Mouse (Mus musculus): ENCODE measurements around the gene Brd3. TPM values are rescaled to one million over a fixed set of nuclear protein-coding genes. Genes with fewer than 3 reads are reported as not detected.
"Not testable (repeated sequence)": the region's sequence is repeated elsewhere in the genome, so short reads cannot be mapped to it uniquely, and the experiment has no call there.

Brd3 gene
- total RNA-seq, 2 experiments from 2014 or later = 52.3 to 53.6 TPM

DNA sequence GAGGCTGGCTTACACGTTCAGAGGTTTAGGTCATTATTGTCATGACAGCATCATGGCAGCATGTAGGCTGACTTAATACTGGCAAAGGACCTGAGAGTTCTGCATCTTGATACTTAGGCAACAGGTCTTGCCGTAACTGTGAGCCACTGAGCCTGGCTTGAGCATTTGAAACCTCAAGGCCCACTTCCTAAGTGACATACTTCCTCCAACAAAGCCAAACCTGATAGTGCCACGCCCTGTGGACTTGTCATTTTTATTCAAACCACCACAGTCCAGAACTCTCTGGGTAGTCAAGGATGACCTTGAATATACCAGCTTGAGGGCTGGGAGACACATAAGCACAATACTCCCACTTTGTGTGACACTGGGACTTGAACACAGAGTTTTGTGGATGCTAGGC lies 5.4 kb upstream of the Brd3 start:
- no peak for DNase-seq

DNA sequence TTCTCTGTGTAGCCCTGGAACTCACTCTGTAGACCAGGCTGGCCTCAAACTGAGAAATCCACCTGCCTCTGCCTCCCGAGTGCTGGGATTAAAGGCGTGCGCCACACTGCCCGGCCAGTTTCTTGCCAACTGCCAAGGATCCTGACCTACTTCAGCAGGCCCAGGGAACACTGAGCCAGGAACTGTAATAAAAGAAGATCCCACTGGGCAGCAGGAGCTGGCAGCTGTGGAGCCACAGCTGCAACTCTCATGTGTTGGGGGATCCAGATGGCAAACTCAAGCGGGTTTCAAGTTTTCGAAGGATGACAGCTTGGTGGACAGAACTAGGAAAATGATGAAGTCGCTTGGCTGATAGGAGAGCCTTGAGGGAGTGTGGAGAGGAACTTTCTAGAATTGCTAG lies 3.2 kb upstream of the Brd3 start:
- peak; percentile 39 for DNase-seq

DNA sequence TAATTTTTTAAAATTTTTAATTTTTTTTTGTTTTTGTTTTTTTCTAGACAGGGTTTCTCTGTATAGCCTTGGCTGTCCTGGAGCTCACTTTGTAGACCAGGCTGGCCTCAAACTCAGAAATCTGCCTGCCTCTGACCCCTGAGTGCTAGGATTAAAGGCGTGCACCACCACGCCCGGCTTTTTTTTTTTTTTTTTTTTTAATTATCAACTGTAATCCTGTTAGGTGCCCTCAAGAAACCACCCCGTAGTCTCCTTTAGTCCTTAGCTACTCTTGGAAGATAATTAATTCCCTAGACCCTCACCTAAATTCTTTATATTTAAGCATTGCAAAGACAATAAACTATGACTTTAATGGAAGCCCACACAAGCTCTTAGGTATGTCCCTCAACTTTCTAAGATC lies 804 bp downstream of the Brd3 start:
- DNase-seq = not testable (repeated sequence)

DNA sequence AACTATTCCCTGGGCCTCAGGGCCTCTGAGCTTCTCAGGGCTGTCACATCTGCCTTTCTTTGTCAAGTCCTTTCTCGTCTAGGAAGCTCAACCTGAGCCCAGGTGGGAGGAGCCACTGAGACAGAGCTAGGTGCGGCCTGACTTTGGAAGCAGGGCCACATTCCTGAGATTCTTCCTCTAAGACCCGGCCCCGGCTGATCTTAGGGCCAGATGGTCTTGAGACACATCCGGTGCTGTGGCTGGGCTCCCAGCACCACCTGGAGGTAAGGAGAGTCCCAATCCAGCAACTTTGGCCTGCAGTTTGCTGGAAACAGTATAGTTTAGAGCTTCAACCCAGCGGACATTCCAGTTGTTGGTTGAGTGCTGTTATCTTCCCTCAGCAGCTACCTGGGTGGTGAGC lies 1.9 kb downstream of the Brd3 start:
- DNase-seq = no peak

DNA sequence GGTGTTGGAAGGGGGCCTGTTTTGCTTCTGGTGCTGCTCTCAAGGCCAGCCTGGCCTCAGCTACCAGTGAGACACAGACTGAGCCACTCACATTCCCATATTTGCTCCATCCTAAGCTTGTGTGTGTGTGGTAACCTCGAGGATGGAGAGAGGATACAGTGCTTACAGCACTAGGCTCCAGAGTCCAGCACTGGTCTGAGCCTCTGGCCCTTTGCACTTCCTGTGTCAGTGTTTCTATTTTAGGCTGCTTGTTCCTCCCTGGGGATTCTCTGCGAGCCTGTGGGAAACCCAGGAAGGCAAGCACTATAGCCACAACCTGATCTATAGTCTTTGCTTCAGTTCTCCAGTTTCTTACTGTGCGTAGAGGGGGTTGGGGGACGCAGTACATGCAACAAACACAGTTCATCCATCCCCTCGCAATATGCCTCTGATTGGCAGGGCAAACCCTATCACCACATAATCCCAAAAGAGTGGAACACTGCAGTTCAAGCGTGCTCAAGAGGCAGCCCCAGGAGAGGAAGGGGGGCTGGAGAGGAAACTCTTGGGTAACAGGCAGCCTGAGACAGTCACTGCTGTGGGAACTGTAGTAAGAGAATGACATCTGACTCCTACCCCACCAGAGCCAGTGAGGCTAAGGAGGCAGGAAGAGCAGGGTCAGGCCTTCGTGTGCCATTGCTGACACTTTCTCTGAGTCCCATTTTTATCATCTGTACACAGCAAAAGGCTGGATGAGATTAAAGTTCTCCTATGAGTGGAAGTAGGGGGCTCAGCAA lies 3.2 kb downstream of the Brd3 start:
- DNase-seq = no peak

DNA sequence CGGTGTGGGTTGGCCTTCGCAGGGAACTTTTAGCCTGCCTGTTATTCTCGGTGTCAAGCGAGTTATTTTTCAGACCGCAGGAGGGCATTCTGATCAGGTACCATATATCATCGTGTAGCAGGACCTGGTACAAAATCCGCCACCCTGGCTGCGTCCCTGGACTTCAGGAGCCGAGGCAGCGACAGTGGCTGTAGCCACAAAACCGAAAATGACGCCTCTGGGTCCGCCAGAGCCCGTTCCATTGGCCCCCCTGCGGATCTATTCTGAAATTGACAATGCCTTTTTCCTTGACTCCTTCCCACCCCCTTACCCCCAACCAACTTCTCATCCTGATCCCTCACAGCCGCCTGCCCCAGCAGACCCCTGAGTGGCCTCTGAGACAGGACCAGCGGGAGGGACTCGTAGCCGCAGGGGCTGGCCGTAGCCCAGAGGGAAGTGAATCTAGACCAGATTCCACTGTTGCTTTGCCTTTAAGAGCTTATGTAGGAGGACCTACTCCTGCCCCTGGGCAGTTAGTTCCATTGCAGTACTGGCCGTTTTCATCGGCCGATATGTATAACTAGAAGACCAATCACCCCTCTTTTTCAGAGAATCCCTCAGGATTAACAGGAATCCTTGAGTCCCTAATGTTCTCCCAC lies 11.0 kb downstream of the Brd3 start:
- DNase-seq = no peak

DNA sequence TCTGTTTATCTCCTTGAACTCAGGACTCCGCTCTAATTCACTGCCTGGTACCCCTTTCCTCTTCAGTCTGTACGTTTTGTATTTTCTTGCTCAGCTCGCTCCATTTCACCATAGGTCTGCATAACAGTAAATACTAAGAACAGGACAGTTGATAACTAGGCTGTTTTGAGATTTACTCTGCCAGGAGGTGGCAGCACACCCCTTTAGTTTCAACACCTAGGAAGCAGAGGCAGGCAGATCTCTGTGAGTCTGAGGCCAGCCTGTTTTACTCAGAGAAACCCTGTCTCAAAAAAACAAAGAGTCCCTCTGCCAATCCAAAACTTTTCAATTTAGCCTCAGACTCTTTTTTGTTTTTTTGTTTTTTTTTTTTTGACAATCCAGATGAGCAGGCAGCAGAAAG lies 13.5 kb downstream of the Brd3 start:
- DNase-seq = no peak

DNA sequence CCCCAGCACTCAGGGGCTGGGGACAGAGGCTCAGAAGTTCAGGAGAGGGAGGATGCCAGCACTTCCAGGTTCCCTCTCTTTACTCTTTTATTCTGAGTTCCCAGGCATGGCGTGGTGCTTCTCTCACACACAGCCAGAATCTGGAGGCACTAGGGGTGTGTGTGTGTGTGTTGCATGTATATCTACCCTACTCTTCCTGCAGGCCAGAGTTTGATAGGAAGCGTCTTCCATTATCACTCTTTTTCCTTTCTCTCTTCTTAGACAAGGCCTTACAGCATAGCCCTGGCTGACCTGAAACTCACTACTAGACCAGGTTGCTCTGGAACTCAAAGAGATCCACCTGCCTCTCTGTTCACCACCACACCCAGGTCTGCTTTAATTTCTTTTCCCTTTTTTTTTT lies 16.5 kb downstream of the Brd3 start:
- DNase-seq = no peak

DNA sequence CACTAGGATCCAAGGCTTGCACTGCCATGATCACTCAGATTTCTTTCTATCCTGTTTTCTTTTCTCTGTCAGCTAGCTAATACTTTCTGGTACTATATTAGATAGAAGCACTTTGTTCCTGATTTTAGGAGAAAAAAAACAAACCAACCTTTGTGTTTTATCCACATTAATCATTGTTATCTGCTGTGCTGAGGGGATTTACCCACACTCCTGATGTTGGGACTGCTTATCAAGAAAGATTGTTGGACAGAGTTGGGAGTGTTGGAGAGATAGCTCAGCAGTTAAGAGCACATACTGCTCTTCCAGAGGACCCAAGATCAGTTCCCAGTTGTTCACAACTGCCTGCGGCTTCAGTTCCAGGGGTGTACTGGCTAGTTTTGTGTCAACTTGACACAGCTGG lies 19.1 kb downstream of the Brd3 start:
- DNase-seq = no peak

DNA sequence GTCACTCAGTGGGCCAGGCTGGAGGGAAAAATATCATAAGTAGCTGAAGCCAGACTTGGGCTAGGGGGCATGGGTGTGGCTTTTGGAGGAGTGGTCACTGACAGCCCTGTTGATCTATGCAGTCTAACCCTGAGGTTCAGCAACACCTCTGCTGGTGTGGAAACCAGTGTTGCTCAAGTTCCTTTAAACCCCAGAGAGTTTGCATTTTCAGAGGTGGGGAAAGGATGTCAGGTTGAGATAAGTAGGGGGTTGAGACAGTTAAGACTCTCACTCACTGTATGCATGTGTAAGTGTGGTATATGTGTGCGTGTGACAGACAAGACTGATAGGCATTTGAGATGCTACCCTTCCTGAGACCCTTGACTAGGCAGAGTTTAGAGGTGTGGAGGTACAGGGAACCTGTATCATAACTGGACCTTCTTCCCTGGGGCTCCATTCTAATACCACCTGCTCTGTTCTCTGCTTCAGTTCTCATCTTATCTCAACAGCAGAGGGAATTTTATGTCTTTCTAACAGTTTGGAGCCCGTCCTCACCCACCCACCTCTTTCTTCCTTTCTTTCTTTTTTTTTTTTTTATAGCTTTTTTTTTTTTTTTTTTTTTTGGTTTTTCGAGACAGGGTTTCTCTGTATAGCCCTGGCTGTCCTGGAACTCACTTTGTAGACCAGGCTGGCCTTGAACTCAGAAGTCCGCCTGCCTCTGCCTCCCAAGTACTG lies 20.0 kb downstream of the Brd3 start:
- no peak for DNase-seq

DNA sequence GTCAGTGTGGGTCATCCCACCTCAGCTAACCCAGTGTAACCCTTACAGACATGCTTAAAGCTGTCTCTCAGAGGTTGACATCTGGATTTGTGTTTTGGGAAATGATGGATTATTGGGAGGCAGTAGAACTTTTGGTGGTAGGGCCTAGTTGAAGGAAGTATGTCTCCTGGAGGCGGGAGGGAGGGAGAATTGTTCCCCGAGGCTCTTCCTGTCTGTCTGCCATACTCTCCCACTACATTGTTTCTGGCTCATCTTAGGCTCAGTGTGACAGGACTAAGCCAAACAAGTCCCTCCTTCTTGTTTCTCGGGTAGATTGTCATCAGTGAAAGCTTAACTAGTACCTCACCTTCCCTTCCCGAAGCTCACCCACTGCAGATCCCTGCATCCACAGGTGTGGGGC lies 20.7 kb downstream of the Brd3 start:
- no peak for DNase-seq

DNA sequence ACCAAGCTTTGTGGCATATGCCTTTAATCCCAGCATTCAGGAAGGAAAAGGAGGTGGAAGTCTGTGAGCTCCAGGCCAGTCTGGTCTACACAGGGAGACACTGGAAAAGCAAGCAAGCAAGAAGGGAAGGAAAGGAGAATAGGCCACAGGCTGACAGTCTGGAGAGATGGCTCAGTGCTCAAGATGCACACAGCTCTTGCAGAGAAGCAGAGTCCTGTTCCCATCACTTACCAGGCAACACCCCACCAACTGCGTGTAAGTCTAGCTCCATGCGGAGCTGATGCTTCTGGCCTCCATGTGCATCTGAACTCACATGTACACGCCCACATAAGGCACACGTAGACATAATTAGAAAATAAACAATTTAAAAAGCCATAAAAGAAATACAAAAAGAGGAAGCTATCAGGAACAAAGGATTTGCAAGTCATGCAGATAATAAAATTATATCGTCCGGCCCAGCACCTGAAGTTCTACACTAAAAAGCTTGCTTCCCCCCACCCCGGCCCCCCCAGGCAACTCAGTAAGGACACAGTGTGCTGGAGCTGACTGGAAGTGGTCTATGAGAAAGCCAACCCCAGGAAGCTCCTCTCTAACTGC lies 25.1 kb downstream of the Brd3 start:
- no peak for DNase-seq

DNA sequence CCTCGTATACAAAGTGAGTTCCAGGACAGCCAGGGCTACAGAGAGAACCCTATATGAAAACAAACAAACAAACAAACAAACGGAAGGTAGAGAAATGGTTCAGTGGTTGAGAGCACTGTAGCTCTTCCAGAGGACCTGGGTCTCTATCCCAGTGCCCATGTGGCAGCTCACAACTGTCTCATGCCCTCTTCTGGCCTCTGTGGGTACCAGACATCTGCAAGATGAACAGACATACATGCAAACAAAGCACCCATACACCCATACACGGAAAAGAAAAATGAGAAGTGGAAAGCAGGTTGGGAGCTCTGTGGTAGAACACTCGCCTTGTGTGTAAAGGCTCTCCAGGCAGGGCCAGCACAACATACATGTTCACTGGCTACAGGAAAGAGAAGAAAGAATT lies 27.1 kb downstream of the Brd3 start:
- no peak for DNase-seq

DNA sequence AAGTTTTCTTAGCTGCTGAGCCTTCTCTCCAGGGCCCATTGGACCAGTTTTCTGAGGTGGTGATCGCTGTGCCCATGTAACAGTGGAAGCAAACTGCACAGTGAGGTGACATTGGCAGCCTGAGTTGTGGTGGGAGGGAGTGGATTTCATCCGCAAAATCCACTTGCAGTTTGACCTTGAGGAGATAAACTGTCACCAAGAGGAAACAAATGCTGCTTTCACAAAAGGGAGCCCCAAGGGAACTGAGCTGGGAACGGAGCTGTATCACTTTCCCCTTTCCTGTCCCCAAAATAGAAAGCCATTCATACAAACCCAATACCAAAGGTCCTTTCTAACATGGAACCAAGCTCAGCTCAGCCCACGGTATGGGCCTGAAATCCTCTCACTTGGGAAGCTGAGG lies 27.6 kb downstream of the Brd3 start:
- DNase-seq = no peak

DNA sequence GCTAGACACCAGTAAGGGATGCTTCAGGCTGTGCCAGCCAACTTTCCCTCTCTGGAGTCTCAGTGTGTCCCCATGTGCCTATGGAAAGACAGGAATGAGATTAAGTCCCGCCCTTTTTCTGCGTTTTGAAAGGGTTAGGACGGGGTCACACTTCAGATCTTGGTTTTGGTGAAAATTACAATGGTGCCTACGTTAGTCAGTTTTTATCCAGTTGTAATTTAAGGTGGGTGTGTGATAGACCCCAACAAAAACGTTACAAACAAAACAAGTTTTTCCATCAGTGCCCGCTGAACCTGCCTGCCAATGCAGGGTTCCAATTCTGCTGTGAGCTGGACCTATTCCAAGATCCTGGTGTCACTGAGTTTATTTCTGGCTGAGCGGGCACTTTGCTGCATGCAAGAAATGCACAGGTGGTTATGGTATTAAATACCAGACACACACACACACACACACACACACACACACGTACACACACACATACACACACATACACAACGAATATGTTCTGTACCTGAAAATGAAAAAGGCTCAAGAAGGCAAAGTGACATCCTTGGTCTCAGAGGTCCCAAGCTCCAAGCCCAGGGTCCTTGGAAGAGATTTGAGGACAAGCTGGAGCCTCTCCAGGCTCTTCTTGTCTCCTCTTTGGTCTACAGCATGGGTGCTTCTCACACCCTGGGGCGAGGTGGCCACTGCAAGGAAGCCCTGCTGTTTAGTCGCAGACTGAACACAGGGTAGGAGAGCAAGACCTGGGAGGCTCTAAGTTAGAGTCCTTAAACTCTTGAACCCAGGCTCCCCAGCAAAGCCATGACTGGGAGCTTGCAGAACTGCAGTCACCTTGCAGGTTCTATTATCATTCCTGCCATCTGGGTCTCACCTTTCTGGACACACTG lies 30.9 kb downstream of the Brd3 start:
- DNase-seq = no peak

DNA sequence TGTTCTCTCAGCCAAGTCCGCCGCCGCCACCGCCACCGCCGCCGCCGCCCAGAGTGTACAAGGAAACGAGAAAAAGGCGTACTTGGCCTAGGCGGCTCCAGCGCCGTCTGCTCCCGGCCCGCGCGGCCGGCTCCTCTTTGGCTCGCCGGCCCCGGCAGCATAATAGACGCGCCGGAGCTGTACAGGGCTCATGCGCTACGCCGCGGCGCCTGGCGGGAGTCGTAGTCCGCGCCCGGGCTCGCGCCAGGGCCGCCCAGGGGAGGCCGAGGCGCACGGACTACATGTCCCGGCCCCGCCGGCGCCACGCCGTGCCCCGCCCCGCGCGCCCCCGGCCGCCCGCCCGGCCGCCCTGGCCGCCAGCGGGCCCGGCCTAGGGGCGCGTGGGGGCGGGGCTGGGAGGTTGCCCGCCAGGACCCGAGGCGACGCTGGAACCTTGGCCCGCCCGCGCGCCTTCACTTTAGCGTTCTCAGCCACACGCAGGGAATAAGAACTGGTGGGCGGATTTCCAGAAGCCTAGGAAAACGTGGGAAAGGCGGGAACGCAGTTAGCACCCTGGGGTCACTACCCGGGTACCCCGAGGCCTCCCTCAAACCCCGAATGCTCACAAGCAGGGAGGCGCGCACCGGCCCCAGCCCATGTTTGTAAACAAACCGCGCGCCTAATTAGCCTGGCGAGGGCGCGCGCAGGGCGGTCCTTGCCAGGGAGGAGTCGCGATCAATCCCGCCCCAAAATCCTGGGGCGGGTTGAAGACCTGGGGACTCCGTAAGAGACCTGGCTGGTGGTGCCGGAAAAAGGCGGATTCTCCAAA lies 31.8 kb downstream of the Brd3 start:
- DNase-seq = peak; percentile 92

DNA sequence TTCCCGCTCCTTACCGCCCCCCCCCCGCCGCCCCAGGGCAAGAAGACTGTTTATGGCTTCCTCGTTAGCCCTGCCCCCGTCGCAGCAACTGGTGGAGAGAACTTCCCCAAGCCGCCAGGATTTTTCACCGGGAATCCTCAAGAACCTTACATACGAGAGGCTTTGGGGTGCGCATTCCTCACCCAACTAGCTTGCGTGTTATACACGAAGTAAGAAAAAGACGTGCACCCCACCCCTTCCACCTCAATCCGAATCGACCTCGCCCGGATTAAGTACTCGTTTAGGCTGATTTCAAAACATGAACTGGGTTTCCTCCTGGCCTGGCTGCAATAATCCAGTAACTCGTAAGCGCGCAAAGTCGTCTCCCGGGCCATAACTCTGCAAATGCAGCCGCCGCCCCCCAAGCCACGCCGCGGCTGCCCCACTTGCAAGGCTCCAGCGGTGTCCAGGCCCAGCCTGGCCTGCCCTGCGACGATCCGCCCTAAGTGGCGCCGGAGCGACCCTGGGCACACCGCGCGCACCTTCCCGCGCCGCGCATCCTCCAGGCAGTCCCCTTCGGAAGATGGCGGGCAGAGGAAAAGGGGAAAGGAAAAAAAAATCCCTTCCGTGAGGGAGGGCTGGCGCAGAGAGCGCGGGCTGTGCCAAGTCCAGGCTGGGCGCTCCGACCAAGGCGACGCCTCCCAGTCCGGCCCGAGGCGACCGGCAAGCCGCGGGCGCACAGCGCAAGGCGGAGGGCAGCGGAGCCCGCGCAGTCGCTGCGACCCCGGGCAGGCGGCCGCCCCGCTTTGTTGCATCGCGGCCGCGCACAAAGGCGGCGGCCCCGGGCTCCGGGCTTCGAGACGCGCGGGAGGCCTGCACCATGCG lies 32.6 kb downstream of the Brd3 start:
- DNase-seq = peak; percentile 63

DNA sequence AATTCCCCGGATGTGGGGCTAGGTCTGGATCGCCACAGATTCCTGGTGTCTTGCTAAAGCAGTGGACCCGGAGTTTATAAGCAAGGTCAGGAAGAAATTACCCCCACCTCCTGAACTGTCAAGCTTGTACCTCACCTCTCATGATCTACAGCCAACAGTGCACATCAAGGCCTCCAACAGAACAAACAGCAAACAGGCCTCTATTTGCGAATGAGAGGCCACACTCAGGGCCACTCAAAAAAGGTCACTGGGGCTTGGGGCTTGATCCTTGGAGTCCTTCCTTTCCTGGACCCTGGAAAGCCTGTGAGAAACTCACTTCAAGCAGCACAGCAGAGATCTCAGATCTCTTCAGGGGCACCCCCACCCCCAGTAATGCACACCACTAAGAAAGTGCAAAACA lies 33.6 kb downstream of the Brd3 start:
- no peak for DNase-seq

DNA sequence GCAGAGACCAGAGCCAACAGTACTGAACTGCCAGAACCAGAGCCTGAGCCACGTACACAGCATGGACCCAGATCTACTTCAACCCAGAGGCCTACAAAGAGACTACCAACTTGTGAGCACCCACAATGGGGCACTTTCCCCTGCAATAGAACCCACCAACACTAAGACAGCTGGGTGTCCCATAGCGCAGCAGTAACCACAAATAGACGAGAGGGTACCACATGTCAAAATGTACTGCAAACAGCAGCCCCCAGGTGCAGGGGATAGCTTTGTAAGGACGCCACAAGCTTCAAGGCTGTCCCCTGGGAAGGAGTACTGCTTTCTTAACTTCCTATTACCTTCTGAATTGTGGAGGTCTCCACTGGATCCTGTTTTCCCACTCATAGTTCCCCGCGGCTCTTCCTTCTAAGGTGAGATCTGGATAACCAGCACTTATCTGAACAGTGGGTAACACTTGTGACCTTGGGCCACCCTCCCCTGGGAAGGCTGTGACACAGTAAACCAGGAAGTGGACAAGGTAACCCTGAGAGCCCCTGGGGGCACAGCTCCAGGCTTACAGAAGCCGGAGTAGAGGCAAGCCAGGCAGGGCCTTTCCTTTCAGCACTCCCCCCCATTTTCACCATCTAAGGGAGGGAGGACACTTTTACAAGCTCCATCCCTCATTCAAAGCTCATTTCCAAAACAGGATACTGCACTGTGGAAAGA lies 34.2 kb downstream of the Brd3 start:
- DNase-seq = no peak

DNA sequence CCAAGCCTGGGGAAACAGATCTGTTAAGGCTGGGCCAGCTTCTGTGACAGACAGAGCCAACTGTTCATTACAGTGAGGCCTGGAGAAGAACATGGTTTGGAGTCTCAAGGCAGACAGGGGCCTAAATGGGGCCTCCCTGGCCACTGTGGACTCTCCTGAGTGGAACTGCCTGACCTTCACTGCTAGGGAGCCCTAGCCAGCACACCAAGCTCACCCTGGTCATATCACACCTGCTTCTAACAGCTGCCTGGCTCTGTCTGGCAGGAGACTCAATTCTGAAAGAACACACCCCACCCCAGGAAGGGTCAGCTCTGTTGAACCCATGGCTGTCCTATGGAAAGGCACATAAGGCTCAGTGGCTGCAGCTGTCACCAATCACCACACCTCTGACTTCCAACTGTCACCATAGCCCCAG lies 36.3 kb downstream of the Brd3 start:
- no peak for DNase-seq

Measured in gastrocnemius, postnatal 10 days (tissue).